Mouse (Mus musculus) thymus, adult 2 months (tissue): ENCODE measurements at regions not wholly inside any gene's neighbourhood (a gene's known extent, or its start where the extent isn't known, plus 50 kb on each side); places are given as distances from the start of the nearest gene placed in this dataset.

Experiments
- CTCF ChIP-seq: fragments of 200-500 bp; IDR thresholded peaks from 2 replicates; pipeline ENCODE4 v1.5.1; 2012; ENCODE audit warnings: mild to moderate bottlenecking, control low read depth, low read length, moderate library complexity, borderline replicate concordance; ENCODE audit not compliant: control insufficient read depth, poor library complexity, insufficient read depth; ENCODE audit errors: extremely low read depth
- POLR2A ChIP-seq: fragments of 200-500 bp; IDR thresholded peaks from 2 replicates; pipeline ENCODE4 v1.6.1; 2012; ENCODE audit warnings: mild to moderate bottlenecking, low read length, control low read depth, moderate library complexity; ENCODE audit not compliant: control insufficient read depth, poor library complexity, insufficient read depth; ENCODE audit errors: extremely low read depth

- TF ChIP-seq POLR2A (no peak), CTCF (no peak)
These were observed 193.5 kb upstream of the Epha4 start for GRCm38 (mm10) chr1:77708202-77709020.
